Mouse (Mus musculus) myocyte (in vitro differentiated cells): Measurements from ENCODE around the gene Usp6nl. TPM values are rescaled to one million over a fixed set of nuclear protein-coding genes. Genes with fewer than 3 reads are reported as not detected.

Experiments
- H3K27me3 ChIP-seq: one replicate; pipeline ENCODE4 v1.6.1; 2011; ENCODE audit not compliant: control insufficient read depth, insufficient read depth, insufficient read length
- H3K36me3 ChIP-seq: one replicate; pipeline ENCODE4 v1.6.1; 2011; ENCODE audit not compliant: control insufficient read depth, insufficient read depth
- H3K4me2 ChIP-seq: one replicate; pipeline ENCODE4 v1.6.1; 2011; ENCODE audit warnings: low read depth, control low read depth
- H3K4me3 ChIP-seq: one replicate; pipeline ENCODE4 v1.5.1; 2011; ENCODE audit warnings: mild to moderate bottlenecking, control low read depth, moderate library complexity
- H3K79me2 ChIP-seq: one replicate; pipeline ENCODE4 v1.6.1; 2011; ENCODE audit not compliant: control insufficient read depth, insufficient read depth
- H3ac ChIP-seq: one replicate; pipeline ENCODE4 v1.6.1; 2011; ENCODE audit not compliant: control insufficient read depth, insufficient read length
- CEBPB ChIP-seq: IDR thresholded peaks from 2 replicates; pipeline ENCODE4 v1.6.1; 2011; ENCODE audit warnings: mild to moderate bottlenecking, moderate library complexity; ENCODE audit not compliant: poor library complexity, insufficient read depth, severe bottlenecking
- E2F4 ChIP-seq: IDR thresholded peaks from one replicate; pipeline ENCODE4 v1.6.1; 2011; ENCODE audit warnings: mild to moderate bottlenecking, control low read depth, moderate library complexity; ENCODE audit not compliant: insufficient read depth
- MAX ChIP-seq: IDR thresholded peaks from one replicate; pipeline ENCODE4 v1.6.1; 2011; ENCODE audit warnings: low read depth, mild to moderate bottlenecking, control low read depth
- MYOD1 ChIP-seq, 3 experiments: IDR thresholded peaks; one replicate each; pipeline ENCODE4 v1.6.1; 2011; ENCODE audit warnings: control low read depth in 2 of 3, low read depth in 2 of 3, mild to moderate bottlenecking in 2 of 3, moderate library complexity in 1 of 3; ENCODE audit not compliant: insufficient read length in 2 of 3, control insufficient read depth in 1 of 3
- MYOG ChIP-seq, 3 experiments: IDR thresholded peaks; one replicate each; pipeline ENCODE4 v1.6.1; 2011; ENCODE audit warnings: control low read depth in 2 of 3, low read depth in 2 of 3, mild to moderate bottlenecking in 2 of 3; ENCODE audit not compliant: insufficient read length in 2 of 3, control insufficient read depth in 1 of 3, insufficient read depth in 1 of 3
- POLR2A ChIP-seq: IDR thresholded peaks from one replicate; pipeline ENCODE4 v1.6.1; 2011; ENCODE audit warnings: low read depth, mild to moderate bottlenecking, control low read depth, moderate library complexity; ENCODE audit not compliant: insufficient read length
- POLR2AphosphoS2 ChIP-seq: IDR thresholded peaks from one replicate; pipeline ENCODE4 v1.6.1; 2011; ENCODE audit warnings: low read depth, control low read depth; ENCODE audit not compliant: insufficient read length
- REST ChIP-seq: IDR thresholded peaks from one replicate; pipeline ENCODE4 v1.6.1; 2011; ENCODE audit warnings: mild to moderate bottlenecking, control low read depth, moderate library complexity; ENCODE audit not compliant: insufficient read depth, insufficient read length
- SRF ChIP-seq: IDR thresholded peaks from one replicate; pipeline ENCODE4 v1.6.1; 2011; ENCODE audit warnings: low read depth; ENCODE audit not compliant: control insufficient read depth, insufficient read length
- TCF12 ChIP-seq: IDR thresholded peaks from one replicate; pipeline ENCODE4 v1.6.1; 2011; ENCODE audit warnings: mild to moderate bottlenecking, control low read depth; ENCODE audit not compliant: poor library complexity, insufficient read depth, severe bottlenecking
- TCF3 ChIP-seq: IDR thresholded peaks from one replicate; pipeline ENCODE4 v1.6.1; 2011; ENCODE audit warnings: low read depth, control low read depth; ENCODE audit not compliant: insufficient read length
- USF1 ChIP-seq: IDR thresholded peaks from one replicate; pipeline ENCODE4 v1.6.1; 2011; ENCODE audit warnings: low read depth, mild to moderate bottlenecking, control low read depth, moderate library complexity
- polyA plus RNA-seq: library from polyadenylated mRNA; unstranded; fragments of >200 nt; fragmentation: generic; extraction: Trizol; gene quantifications from one replicate; pipeline ENCODE4 v1.2.1, GENCODE M21; 2012; ENCODE audit warnings: missing spikeins

Usp6nl gene
- polyA plus RNA-seq, 1 experiment = 7.6 TPM

- Histone ChIP-seq H3K4me2 (no peak overlapping the region), H3K4me3 (no peak overlapping the region), H3K27me3 (no peaks in the 10 kb centered on the region), H3ac (no peak overlapping the region), H3K36me3 (peaks cover 7% of the 10 kb centered on the region), H3K79me2 (no peaks in the 10 kb centered on the region)
- TF ChIP-seq MYOG (IDR thresholded peaks at IDR 0.05; ENCODE audit: control insufficient read depth in 1 of 3, insufficient read depth in 1 of 3, insufficient read length in 2 of 3, low read depth in 2 of 3) (no peak), TCF3 (no peak), MYOD1 (IDR thresholded peaks at IDR 0.05; ENCODE audit: control insufficient read depth in 1 of 3, insufficient read length in 2 of 3, low read depth in 2 of 3) (no peak), POLR2A (no peak), MAX (no peak), POLR2AphosphoS2 (no peak), TCF12 (no peak), SRF (no peak), E2F4 (no peak), USF1 (no peak), CEBPB (no peak), REST (no peak)
These were observed 122.3 kb downstream of the Usp6nl start for GRCm38 (mm10) chr2:6444723-6445169.

- Histone ChIP-seq H3K4me2 (no peak overlapping the region), H3K4me3 (no peak overlapping the region), H3ac (no peak overlapping the region), H3K36me3 (peaks cover 7% of the 10 kb centered on the region), H3K27me3 (no peaks in the 10 kb centered on the region), H3K79me2 (no peaks in the 10 kb centered on the region)
- TF ChIP-seq CEBPB = no peak
- no peak for TF ChIP-seq TCF3
- TF ChIP-seq POLR2AphosphoS2 = no peak
- no peak for TF ChIP-seq MYOG (IDR thresholded peaks at IDR 0.05; ENCODE audit: control insufficient read depth in 1 of 3, insufficient read depth in 1 of 3, insufficient read length in 2 of 3, low read depth in 2 of 3)
These were observed 123.4 kb downstream of the Usp6nl start for GRCm38 (mm10) chr2:6445858-6446257.

- Histone ChIP-seq H3K4me2 (no peak overlapping the region), H3K79me2 (no peaks in the 10 kb centered on the region), H3K4me3 (no peak overlapping the region), H3K27me3 (no peaks in the 10 kb centered on the region), H3K36me3 (no peaks in the 10 kb centered on the region), H3ac (no peak overlapping the region)
- no peak for TF ChIP-seq E2F4
- no peak for TF ChIP-seq MYOG (IDR thresholded peaks at IDR 0.05; ENCODE audit: control insufficient read depth in 1 of 3, insufficient read depth in 1 of 3, insufficient read length in 2 of 3, low read depth in 2 of 3)
- TF ChIP-seq CEBPB = no peak
- TF ChIP-seq REST = no peak
These were observed 126.4 kb downstream of the Usp6nl start for GRCm38 (mm10) chr2:6448880-6449279.

- no peaks in the 10 kb centered on the region for H3K79me2 ChIP-seq
- no peak overlapping the region for H3ac ChIP-seq
- H3K36me3 ChIP-seq = no peaks in the 10 kb centered on the region
- no peak overlapping the region for H3K4me3 ChIP-seq
- H3K4me2 ChIP-seq = no peak overlapping the region
- H3K27me3 ChIP-seq = no peaks in the 10 kb centered on the region
- no peak for TF ChIP-seq E2F4
- no peak for TF ChIP-seq TCF3
- TF ChIP-seq POLR2AphosphoS2 = no peak
- no peak for TF ChIP-seq MYOG (IDR thresholded peaks at IDR 0.05; ENCODE audit: control insufficient read depth in 1 of 3, insufficient read depth in 1 of 3, insufficient read length in 2 of 3, low read depth in 2 of 3)
- no peak for TF ChIP-seq MYOD1 (IDR thresholded peaks at IDR 0.05; ENCODE audit: control insufficient read depth in 1 of 3, insufficient read length in 2 of 3, low read depth in 2 of 3)
- no peak for TF ChIP-seq MAX
- no peak for TF ChIP-seq TCF12
- no peak for TF ChIP-seq CEBPB
- TF ChIP-seq POLR2A = no peak
- no peak for TF ChIP-seq REST
- no peak for TF ChIP-seq SRF
- no peak for TF ChIP-seq USF1
These were observed 127.2 kb downstream of the Usp6nl start for GRCm38 (mm10) chr2:6449656-6450055.

- no peaks in the 10 kb centered on the region for H3K27me3 ChIP-seq
- H3ac ChIP-seq = no peak overlapping the region
- H3K4me2 ChIP-seq = no peak overlapping the region
- H3K4me3 ChIP-seq = no peak overlapping the region
- TF ChIP-seq POLR2AphosphoS2 = no peak
- no peak for TF ChIP-seq MAX
- TF ChIP-seq CEBPB = no peak
- no peak for TF ChIP-seq E2F4
- TF ChIP-seq TCF3 = no peak
- TF ChIP-seq REST = no peak
- TF ChIP-seq SRF = no peak
- TF ChIP-seq POLR2A = no peak
- TF ChIP-seq MYOG (IDR thresholded peaks at IDR 0.05; ENCODE audit: control insufficient read depth in 1 of 3, insufficient read depth in 1 of 3, insufficient read length in 2 of 3, low read depth in 2 of 3) = no peak
- no peak for TF ChIP-seq MYOD1 (IDR thresholded peaks at IDR 0.05; ENCODE audit: control insufficient read depth in 1 of 3, insufficient read length in 2 of 3, low read depth in 2 of 3)
- no peak for TF ChIP-seq USF1
- no peak for TF ChIP-seq TCF12
- no peaks in the 10 kb centered on the region for H3K36me3 ChIP-seq
- H3K79me2 ChIP-seq = no peaks in the 10 kb centered on the region
These were observed 128.1 kb downstream of the Usp6nl start for GRCm38 (mm10) chr2:6450544-6450943.
